Mouse (Mus musculus) midbrain, embryonic 12.5 days (tissue): ENCODE data around the gene Mylk3. TPM values are rescaled to one million over a fixed set of nuclear protein-coding genes. Genes with fewer than 3 reads are reported as not detected.

ENCODE experiments used
- ATAC-seq: fragments of 200-750 bp; cut with Nextera tagmentation; 2 replicates; pipeline ENCODE4 v1.8.0; 2017; ENCODE audit warnings: low read depth, moderate TSS enrichment, moderate library complexity; ENCODE audit not compliant: low FRiP score
- H3K27ac ChIP-seq: fragments of 300-500 bp; sonication (generic); replicated peaks from 2 replicates; pipeline ENCODE4 v1.5.1; 2016; ENCODE audit warnings: mild to moderate bottlenecking
- H3K27me3 ChIP-seq: fragments of 300-500 bp; sonication (generic); 2 replicates; pipeline ENCODE4 v1.6.1; 2016; ENCODE audit warnings: mild to moderate bottlenecking
- H3K36me3 ChIP-seq: fragments of 300-500 bp; sonication (generic); 2 replicates; pipeline ENCODE4 v1.6.1; 2016
- H3K4me1 ChIP-seq: fragments of 300-500 bp; sonication (generic); 2 replicates; pipeline ENCODE4 v1.6.1; 2016
- H3K4me2 ChIP-seq: fragments of 300-500 bp; sonication (generic); replicated peaks from 2 replicates; pipeline ENCODE4 v1.6.1; 2016; ENCODE audit warnings: mild to moderate bottlenecking, moderate library complexity
- H3K4me3 ChIP-seq: fragments of 300-500 bp; sonication (generic); 2 replicates; pipeline ENCODE4 v1.5.1; 2016; ENCODE audit warnings: mild to moderate bottlenecking
- H3K9ac ChIP-seq: fragments of 300-500 bp; sonication (generic); replicated peaks from 2 replicates; pipeline ENCODE4 v1.6.1; 2016; ENCODE audit warnings: mild to moderate bottlenecking, moderate library complexity
- H3K9me3 ChIP-seq: fragments of 300-500 bp; sonication (generic); 2 replicates; pipeline ENCODE4 v1.6.1; 2016; ENCODE audit warnings: mild to moderate bottlenecking
- WGBS: fragments of 180-500 bp; shearing (Covaris S2); methylation state at CpG from one replicate; pipeline ENCODE4 v1.1.7; 2016; 5-methylcytosine and 5-hydroxymethylcytosine counted together
- polyA plus RNA-seq: library from polyadenylated mRNA; unstranded; fragments of >200 nt; fragmentation: Nextera tagmentation; extraction: Ambion mirVana; gene quantifications from 2 replicates; pipeline ENCODE4 v1.2.1, GENCODE M21; 2016

Gene Mylk3
- 1.4 and 1.7 TPM in 2 replicates for polyA plus RNA-seq

DNA sequence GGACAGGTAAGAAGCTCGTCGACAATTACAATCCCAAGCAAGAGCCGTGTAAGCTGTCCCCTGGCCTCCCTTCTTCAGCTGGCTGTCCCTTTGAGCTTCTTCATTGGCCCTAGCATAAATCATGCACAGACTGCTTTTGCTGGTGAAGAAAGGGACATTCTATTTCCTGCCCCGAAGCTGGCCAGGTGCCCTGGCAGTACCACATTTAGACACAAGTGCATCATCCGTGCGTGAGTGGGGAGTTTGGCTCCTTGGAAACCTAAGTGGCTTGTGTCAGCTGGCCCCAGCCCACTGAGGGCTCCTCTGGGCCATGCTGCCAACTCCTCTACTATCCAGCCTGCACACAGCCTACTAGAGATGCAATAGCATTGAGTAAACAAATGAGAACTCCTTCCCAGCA lies at the start of gene Mylk3:
Gene Mylk3 (minus strand): TSS at position 141 of the 400 bp plus-strand sequence.
- Histone ChIP-seq H3K4me2 (no peak within 1 kb of the TSS), H3K27ac (no peak within 1 kb of the TSS), H3K9me3 (no peaks in the 10 kb centered on the region), H3K27me3 (no peaks in the 10 kb centered on the region), H3K4me1 (no peaks in the 10 kb centered on the region), H3K4me3 (no peak within 1 kb of the TSS), H3K36me3 (no peaks in the 10 kb centered on the region), H3K9ac (no peak within 1 kb of the TSS)
- WGBS = 83% methylated on average over 6 of the region's 6 CpGs
- ATAC-seq = no peak

DNA sequence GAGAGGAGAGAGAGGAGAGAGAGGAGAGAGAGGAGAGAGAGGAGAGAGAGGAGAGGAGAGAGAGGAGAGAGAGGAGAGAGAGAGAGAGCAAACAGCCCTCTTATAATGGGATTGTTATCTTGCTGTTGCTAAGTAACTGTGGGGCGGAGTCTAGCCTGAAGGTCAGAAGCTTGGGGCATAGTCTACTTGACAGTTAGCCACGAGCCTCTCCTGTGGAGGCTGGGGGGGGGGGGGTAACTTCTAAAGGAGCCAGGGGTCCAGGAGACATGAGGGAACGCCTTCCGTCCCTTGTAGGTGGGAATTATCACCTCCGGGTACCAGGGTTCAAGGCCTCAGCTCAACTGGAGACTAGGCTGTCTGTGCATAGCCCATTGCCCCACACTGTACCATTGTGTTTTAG lies 49.6 kb upstream of the Mylk3 start:
- peaks cover 6% of the 10 kb centered on the region for H3K4me1 ChIP-seq
- H3K4me3 ChIP-seq = no peak overlapping the region
- no peaks in the 10 kb centered on the region for H3K36me3 ChIP-seq
- no peaks in the 10 kb centered on the region for H3K27me3 ChIP-seq
- no peak overlapping the region for H3K9ac ChIP-seq
- ATAC-seq = no peak
- no peak overlapping the region for H3K4me2 ChIP-seq
- H3K27ac ChIP-seq = no peak overlapping the region
- WGBS = 55% methylated on average over 5 of the region's 5 CpGs
- no peaks in the 10 kb centered on the region for H3K9me3 ChIP-seq

DNA sequence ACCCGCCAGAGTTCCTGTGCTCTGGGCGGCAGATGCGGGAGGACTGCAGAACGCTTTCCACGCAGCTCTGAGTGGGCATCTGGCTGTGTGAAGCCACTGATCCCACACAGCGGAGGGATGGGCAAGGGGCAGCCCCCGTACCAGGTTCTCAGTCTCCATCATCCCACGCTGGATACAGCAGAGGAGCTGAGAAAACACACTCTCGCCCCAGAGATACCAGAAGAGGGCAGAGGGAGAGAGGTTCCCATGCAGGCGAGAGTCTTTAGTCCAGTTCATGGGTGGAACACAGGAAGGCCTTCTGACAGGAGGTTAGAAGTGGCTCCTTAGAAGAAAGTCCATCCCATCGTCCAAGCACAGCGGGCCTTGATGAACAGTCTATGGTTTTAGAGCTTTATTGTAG lies 48.7 kb upstream of the Mylk3 start:
- Histone ChIP-seq H3K4me3 (no peak overlapping the region), H3K36me3 (no peaks in the 10 kb centered on the region), H3K4me2 (no peak overlapping the region), H3K27ac (no peak overlapping the region), H3K9ac (no peak overlapping the region), H3K4me1 (peaks cover 9% of the 10 kb centered on the region), H3K9me3 (no peaks in the 10 kb centered on the region), H3K27me3 (no peaks in the 10 kb centered on the region)
- WGBS = 69% methylated on average over 12 of the region's 12 CpGs
- no peak for ATAC-seq

DNA sequence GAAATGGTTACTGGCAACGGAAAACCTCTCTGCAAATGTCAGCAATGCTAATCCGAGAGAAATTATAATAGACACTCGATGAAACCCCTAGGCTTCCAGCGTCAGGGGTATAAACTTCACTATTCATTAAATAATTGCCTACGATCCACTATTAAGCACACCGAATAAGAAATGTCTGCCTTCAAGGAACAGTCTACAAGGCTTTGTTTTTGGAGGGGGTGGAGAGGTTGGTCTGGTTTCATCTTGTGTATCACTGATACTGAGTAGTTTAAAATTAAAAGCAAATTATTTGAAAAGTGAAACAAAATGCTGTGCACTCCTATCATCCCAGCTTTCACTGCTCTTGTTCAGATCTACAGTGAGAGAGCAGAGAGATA lies 46.9 kb upstream of the Mylk3 start:
- H3K9me3 ChIP-seq = no peaks in the 10 kb centered on the region
- H3K4me3 ChIP-seq = peak overlapping the region; percentile 81
- ATAC-seq = no peak
- peak overlapping the region; percentile 84 for H3K9ac ChIP-seq
- 4% methylated on average over 6 of the region's 6 CpGs for WGBS
- H3K4me1 ChIP-seq = peaks cover 17% of the 10 kb centered on the region
- H3K36me3 ChIP-seq = no peaks in the 10 kb centered on the region
- peak overlapping the region; percentile 94; the same call in 1 of the 2 replicates for H3K27ac ChIP-seq
- peak overlapping the region; percentile 54 for H3K4me2 ChIP-seq
- no peaks in the 10 kb centered on the region for H3K27me3 ChIP-seq

DNA sequence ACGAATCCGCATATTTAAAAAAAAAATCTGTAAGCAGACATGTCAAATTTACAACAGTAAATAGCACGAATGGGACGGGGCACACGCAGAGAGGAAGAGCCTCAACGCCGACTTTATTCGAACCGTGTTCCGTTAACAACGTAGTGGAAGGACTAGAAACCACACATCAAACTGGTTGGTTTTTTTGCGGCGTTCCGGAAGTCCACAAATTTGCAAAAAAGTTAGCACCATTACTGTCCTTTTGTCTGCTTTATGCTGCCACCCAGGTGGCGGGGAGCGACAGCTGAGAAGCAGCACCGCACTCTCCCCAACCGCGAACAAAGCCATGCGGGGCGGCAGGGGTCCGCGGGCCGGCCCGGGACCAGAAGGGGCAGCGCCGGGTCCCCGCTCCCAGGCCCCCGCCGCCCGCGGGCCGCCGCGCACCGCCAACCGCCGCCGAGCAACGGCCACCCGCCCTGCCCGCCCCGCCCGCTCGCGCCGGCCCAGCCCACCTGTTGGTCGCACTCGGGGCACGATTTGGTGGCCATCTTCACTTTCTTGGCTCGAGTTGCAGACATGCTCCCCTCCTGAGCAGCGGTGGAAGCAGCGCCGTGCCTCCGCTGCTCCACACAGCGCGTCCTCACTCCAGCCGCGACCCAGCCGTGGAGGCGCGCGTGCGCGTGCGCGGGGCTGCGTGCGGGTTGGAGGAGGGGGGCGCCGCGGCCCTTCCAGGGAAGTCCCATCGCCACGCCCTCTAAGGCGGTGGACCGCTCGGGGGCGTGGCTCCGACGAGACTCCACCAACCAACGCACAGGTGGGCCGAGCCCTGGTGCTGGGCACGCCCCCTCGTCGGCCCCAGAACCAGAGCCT lies 46.2 kb upstream of the Mylk3 start, which contains the start of gene 4921524J17Rik:
Gene 4921524J17Rik (minus strand): TSS at position 666 of the 849 bp plus-strand sequence.
- H3K36me3 ChIP-seq = no peaks in the 10 kb centered on the region
- H3K27me3 ChIP-seq = no peaks in the 10 kb centered on the region
- H3K9ac ChIP-seq = peak within 1 kb of the TSS; percentile 84
- no peaks in the 10 kb centered on the region for H3K9me3 ChIP-seq
- peak; percentile 99 for ATAC-seq
- H3K4me1 ChIP-seq = peaks cover 21% of the 10 kb centered on the region
- under 1% methylated on average over 78 of the region's 85 CpGs for WGBS
- peak within 1 kb of the TSS; percentile 94 for H3K27ac ChIP-seq
- peak within 1 kb of the TSS; percentile 81 for H3K4me3 ChIP-seq
- H3K4me2 ChIP-seq = peak within 1 kb of the TSS; percentile 54

DNA sequence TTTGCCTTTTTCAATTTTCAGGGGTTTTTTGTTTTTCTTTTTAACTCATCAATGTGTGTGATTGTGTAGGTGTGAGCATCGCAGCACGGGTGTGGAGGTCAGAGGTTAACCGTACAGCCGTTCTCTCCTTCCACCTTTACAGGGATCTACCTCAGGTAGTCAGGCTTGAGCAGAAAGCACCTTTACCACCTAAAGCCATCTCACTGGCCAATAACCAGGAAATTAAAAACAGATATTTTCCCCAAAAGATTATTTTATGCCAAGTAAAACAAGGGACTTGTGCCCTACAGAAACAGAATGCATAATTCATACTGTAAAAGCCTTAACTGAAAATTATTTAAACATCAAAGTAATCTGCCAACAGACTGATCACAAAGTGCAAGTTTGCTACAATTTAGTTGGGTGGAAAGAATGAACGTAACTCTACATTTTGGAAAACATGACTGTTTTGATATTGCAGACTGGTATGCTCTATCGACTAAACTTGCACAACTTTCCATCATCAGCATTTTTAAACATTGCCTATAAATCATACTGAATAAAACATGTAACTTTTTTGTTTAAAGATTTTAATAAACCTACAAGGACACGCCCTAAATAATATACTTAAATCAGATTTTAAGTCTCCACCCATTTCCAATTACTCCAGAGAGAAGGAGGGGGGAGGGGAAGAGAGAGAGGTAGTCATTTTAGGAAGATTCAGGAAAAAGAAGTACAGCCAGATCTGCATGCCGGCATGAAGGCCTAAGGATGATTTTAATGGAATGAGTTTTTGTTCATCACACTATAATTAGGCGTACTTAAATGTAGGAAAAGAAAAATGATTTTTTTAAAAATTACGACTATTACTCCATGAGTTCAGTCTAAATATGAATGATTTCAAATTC lies 45.4 kb upstream of the Mylk3 start:
- H3K4me2 ChIP-seq = peak overlapping the region; percentile 54
- WGBS = 24% methylated on average over 10 of the region's 10 CpGs
- no peak overlapping the region for H3K27ac ChIP-seq
- H3K4me1 ChIP-seq = peaks cover 27% of the 10 kb centered on the region
- H3K9me3 ChIP-seq = no peaks in the 10 kb centered on the region
- no peak for ATAC-seq
- peak overlapping the region; percentile 81 for H3K4me3 ChIP-seq
- no peaks in the 10 kb centered on the region for H3K27me3 ChIP-seq
- no peaks in the 10 kb centered on the region for H3K36me3 ChIP-seq
- peak overlapping the region; percentile 84 for H3K9ac ChIP-seq

DNA sequence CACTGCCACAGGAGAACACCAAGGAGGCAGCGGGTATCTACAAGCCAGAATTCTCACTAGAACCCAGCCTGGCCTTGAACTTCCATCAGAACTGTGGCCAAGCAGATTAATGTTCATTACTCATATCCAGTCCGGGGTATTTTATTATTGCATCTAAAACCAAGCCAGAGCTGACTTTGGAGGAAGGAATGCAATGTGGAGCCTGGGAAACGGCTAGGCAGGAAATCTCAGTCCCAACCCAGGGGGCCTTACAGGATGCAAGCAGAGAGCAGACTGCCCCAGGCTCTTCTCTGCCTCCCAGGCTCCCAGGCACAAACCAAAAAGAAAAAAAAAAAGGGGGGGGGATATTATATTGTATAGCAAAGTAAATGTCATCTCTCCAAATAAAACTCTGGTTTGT lies 44.7 kb upstream of the Mylk3 start:
- WGBS = 17% methylated on average over 3 of the region's 3 CpGs
- no peak for ATAC-seq
- Histone ChIP-seq H3K4me3 (peak overlapping the region; percentile 81), H3K4me1 (peaks cover 27% of the 10 kb centered on the region), H3K9ac (no peak overlapping the region), H3K27me3 (no peaks in the 10 kb centered on the region), H3K36me3 (no peaks in the 10 kb centered on the region), H3K27ac (no peak overlapping the region; the same call in 1 of the 2 replicates), H3K4me2 (peak overlapping the region; percentile 54), H3K9me3 (no peaks in the 10 kb centered on the region)

DNA sequence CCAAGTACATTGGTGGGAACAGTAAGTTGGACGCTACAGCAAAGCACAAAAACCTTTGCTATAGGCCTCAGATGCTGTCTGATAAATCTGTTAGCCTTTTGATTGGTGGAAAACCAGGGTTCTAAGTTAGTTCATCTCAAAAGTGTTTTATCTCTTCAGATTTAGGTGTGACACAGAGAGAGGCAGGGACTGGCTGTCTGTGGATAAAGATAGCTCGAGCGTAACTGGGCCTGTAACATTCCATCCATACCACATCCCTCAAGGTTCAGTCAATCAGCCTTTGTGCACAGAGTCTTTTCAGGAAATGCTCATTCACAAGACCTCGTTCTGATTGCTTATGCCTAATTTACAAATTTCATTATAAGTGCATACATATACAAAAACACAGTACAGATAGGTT lies 43.1 kb upstream of the Mylk3 start:
- Histone ChIP-seq H3K9ac (no peak overlapping the region), H3K9me3 (no peaks in the 10 kb centered on the region), H3K36me3 (no peaks in the 10 kb centered on the region), H3K4me1 (peaks cover 27% of the 10 kb centered on the region), H3K4me2 (peak overlapping the region; percentile 21; the same call in 1 of the 2 replicates), H3K4me3 (no peak overlapping the region), H3K27ac (peak overlapping the region; percentile 11; the same call in 1 of the 2 replicates), H3K27me3 (no peaks in the 10 kb centered on the region)
- no peak for ATAC-seq
- 12% methylated on average over 4 of the region's 4 CpGs for WGBS

DNA sequence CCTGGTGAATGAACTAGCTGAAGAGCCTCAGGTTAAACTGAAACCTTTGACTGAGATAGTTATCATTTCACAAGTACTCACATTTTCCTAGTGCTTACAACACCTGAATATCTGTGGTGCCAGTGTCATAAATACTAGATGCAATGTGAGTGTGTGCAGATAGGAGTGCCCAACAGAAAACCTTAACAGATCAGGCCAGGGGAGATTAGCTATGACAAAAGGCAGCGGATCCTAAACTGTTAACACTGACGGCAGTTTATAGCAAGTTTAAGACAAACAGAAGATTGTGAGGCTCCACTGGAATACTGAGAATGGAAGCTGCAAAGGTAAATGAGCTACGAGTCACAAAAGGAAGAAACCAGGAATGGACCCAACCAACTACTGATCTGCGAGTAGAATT lies 40.9 kb upstream of the Mylk3 start:
- Histone ChIP-seq H3K9ac (no peak overlapping the region), H3K4me2 (no peak overlapping the region), H3K4me1 (peaks cover 27% of the 10 kb centered on the region), H3K9me3 (no peaks in the 10 kb centered on the region), H3K27me3 (no peaks in the 10 kb centered on the region), H3K27ac (no peak overlapping the region), H3K4me3 (no peak overlapping the region), H3K36me3 (no peaks in the 10 kb centered on the region)
- 80% methylated on average over 4 of the region's 4 CpGs for WGBS
- ATAC-seq = no peak

DNA sequence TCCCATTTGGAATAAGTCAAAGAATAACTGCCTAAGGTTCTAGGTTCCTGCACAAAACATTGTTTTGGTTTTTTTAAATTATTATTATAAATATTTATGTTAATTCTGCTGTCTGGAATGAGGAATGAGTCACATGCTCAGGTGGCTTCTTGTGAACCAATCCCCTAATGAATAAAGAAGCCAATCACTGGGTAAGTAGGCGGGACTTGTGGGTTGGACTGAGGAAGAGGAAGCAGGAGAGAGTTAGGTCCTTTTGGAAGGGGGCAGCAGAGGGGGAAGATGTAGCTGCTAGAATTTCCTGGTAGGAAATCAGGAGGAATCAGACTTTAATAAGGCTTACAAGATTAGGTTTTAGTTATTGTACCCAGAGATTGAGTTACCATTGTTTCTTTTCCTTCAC lies 35.2 kb upstream of the Mylk3 start:
- peaks cover 4% of the 10 kb centered on the region; the same call in 1 of the 2 replicates for H3K36me3 ChIP-seq
- no peak overlapping the region for H3K4me2 ChIP-seq
- no peak for ATAC-seq

DNA sequence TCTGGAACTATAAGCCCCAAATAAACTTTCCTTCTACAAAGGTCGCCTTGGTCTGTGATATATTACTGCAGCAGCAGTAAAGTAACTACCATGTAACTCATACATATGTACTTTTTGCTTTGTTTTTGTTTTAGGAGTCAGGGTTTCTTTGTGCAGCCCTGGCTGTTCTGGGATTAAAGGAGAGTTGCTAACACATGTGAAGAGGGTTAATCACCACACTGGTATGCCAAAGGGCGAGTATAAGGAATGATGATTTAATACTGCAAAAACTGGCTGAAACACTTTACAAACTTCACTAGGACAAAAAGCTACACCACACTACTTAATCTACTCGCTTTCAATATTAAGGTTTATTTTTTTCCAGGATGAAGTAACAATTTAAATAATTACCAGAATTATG lies 22.4 kb upstream of the Mylk3 start:
- no peaks in the 10 kb centered on the region for H3K27me3 ChIP-seq
- H3K4me2 ChIP-seq = no peak overlapping the region
- no peaks in the 10 kb centered on the region for H3K9me3 ChIP-seq
- 0 out of 2 replicates have a peak, but pooled peaks cover 4% of the 10 kb centered on the region for H3K36me3 ChIP-seq
- ATAC-seq = no peak
- no peak overlapping the region for H3K27ac ChIP-seq
- 82% methylated on average over 3 of the region's 3 CpGs for WGBS
- H3K9ac ChIP-seq = no peak overlapping the region
- peaks cover 9% of the 10 kb centered on the region; the same call in 1 of the 2 replicates for H3K4me1 ChIP-seq
- H3K4me3 ChIP-seq = no peak overlapping the region

More for the DNA sequence above, 35.2 kb upstream of the Mylk3 start:
- H3K27ac ChIP-seq = no peak overlapping the region
- H3K9me3 ChIP-seq = no peaks in the 10 kb centered on the region
- H3K27me3 ChIP-seq = no peaks in the 10 kb centered on the region
- H3K4me3 ChIP-seq = no peak overlapping the region
- H3K4me1 ChIP-seq = no peaks in the 10 kb centered on the region
- H3K9ac ChIP-seq = no peak overlapping the region
- WGBS = 96% methylated on average over 1 of the region's 1 CpGs
